Mouse (Mus musculus): ENCODE data around the gene Sfn. TPM values are rescaled to one million over a fixed set of nuclear protein-coding genes. Genes with fewer than 3 reads are reported as not detected.

Gene Sfn
- polyA plus RNA-seq, 1 experiment from 2014 or later: 7.8 TPM

- Histone ChIP-seq H3K27ac (replicated peaks) (0 out of 2 replicates have a peak overlapping the region, but pooled peaks have one; percentile 13), H3K4me1 (no peaks in the 10 kb centered on the region; the same call in 1 of the 2 replicates), H3K27me3 (ENCODE audit: low read depth, poor library complexity, severe bottlenecking) (no peaks in the 10 kb centered on the region), H3K4me3 (no peak overlapping the region), H3K9me3 (replicated peaks) (peaks cover 10% of the 10 kb centered on the region), H3K36me3 (peaks cover 76% of the 10 kb centered on the region)
- WGBS: 85% methylated on average over 10 of the region's 10 CpGs
- DNase-seq (ENCODE audit: low spot score): no peak
Measured at GRCm38 (mm10) chr4:133615416-133615815, 13.4 kb upstream of the Sfn start.

GRCm38 (mm10) chr4:133614274-133614761, 12.3 kb upstream of the Sfn start:
- 91% methylated on average over 8 of the region's 8 CpGs for WGBS

GRCm38 (mm10) chr4:133613867-133614266, 11.9 kb upstream of the Sfn start:
- Histone ChIP-seq H3K27me3 (ENCODE audit: low read depth, poor library complexity, severe bottlenecking) (no peaks in the 10 kb centered on the region), H3K4me1 (no peaks in the 10 kb centered on the region; the same call in 1 of the 2 replicates), H3K9me3 (replicated peaks) (peaks cover 10% of the 10 kb centered on the region), H3K36me3 (peaks cover 77% of the 10 kb centered on the region), H3K4me3 (no peak overlapping the region), H3K27ac (replicated peaks) (no peak overlapping the region)
- 95% methylated on average over 4 of the region's 4 CpGs for WGBS
- no peak for DNase-seq (ENCODE audit: low spot score)

More at GRCm38 (mm10) chr4:133614274-133614761, 12.3 kb upstream of the Sfn start:
- H3K4me1 ChIP-seq: no peaks in the 10 kb centered on the region; the same call in 1 of the 2 replicates
- no peak overlapping the region for H3K27ac ChIP-seq (replicated peaks)
- no peak for DNase-seq (ENCODE audit: low spot score)
- H3K36me3 ChIP-seq: peaks cover 77% of the 10 kb centered on the region
- no peak overlapping the region for H3K4me3 ChIP-seq
- H3K27me3 ChIP-seq (ENCODE audit: low read depth, poor library complexity, severe bottlenecking): no peaks in the 10 kb centered on the region
- peaks cover 10% of the 10 kb centered on the region for H3K9me3 ChIP-seq (replicated peaks)

GRCm38 (mm10) chr4:133613026-133613425, 11.1 kb upstream of the Sfn start:
- no peak overlapping the region for H3K4me3 ChIP-seq
- H3K36me3 ChIP-seq: peaks cover 82% of the 10 kb centered on the region
- H3K27ac ChIP-seq (replicated peaks): no peak overlapping the region
- WGBS: 93% methylated on average over 8 of the region's 8 CpGs
- H3K4me1 ChIP-seq: no peaks in the 10 kb centered on the region; the same call in 1 of the 2 replicates
- peaks cover 10% of the 10 kb centered on the region for H3K9me3 ChIP-seq (replicated peaks)
- no peaks in the 10 kb centered on the region for H3K27me3 ChIP-seq (ENCODE audit: low read depth, poor library complexity, severe bottlenecking)
- no peak for DNase-seq (ENCODE audit: low spot score)

GRCm38 (mm10) chr4:133612416-133612815, 10.4 kb upstream of the Sfn start:
- no peak overlapping the region for H3K4me3 ChIP-seq
- no peaks in the 10 kb centered on the region; the same call in 1 of the 2 replicates for H3K4me1 ChIP-seq
- peaks cover 87% of the 10 kb centered on the region for H3K36me3 ChIP-seq
- H3K27me3 ChIP-seq (ENCODE audit: low read depth, poor library complexity, severe bottlenecking): no peaks in the 10 kb centered on the region
- DNase-seq (ENCODE audit: low spot score): no peak
- H3K27ac ChIP-seq (replicated peaks): no peak overlapping the region
- WGBS: 97% methylated on average over 7 of the region's 7 CpGs
- H3K9me3 ChIP-seq (replicated peaks): peaks cover 10% of the 10 kb centered on the region

- H3K36me3 ChIP-seq: peaks cover 87% of the 10 kb centered on the region
- H3K9me3 ChIP-seq (replicated peaks): peaks cover 10% of the 10 kb centered on the region
- no peak overlapping the region for H3K4me3 ChIP-seq
- no peaks in the 10 kb centered on the region for H3K27me3 ChIP-seq (ENCODE audit: low read depth, poor library complexity, severe bottlenecking)
- 95% methylated on average over 5 of the region's 5 CpGs for WGBS
- no peaks in the 10 kb centered on the region; the same call in 1 of the 2 replicates for H3K4me1 ChIP-seq
- no peak overlapping the region for H3K27ac ChIP-seq (replicated peaks)
- no peak for DNase-seq (ENCODE audit: low spot score)
Measured at GRCm38 (mm10) chr4:133611815-133612214, 9.8 kb upstream of the Sfn start.

GRCm38 (mm10) chr4:133609719-133610118, 7.8 kb upstream of the Sfn start:
- DNase-seq (ENCODE audit: low spot score): peak; percentile 83
- Histone ChIP-seq H3K9me3 (replicated peaks) (peaks cover 10% of the 10 kb centered on the region), H3K4me1 (peaks cover 3% of the 10 kb centered on the region; the same call in 1 of the 2 replicates), H3K27ac (replicated peaks) (no peak overlapping the region), H3K36me3 (peaks cover 91% of the 10 kb centered on the region), H3K27me3 (ENCODE audit: low read depth, poor library complexity, severe bottlenecking) (no peaks in the 10 kb centered on the region), H3K4me3 (no peak overlapping the region)
- WGBS: 27% methylated on average over 6 of the region's 6 CpGs

- peaks cover 6% of the 10 kb centered on the region for H3K9me3 ChIP-seq (replicated peaks)
- peaks cover 79% of the 10 kb centered on the region for H3K36me3 ChIP-seq
- DNase-seq (ENCODE audit: low spot score): no peak
- H3K4me3 ChIP-seq: no peak overlapping the region
- H3K4me1 ChIP-seq: peaks cover 3% of the 10 kb centered on the region; the same call in 1 of the 2 replicates
- H3K27ac ChIP-seq (replicated peaks): no peak overlapping the region
- 83% methylated on average over 10 of the region's 10 CpGs for WGBS
- peaks cover 19% of the 10 kb centered on the region for H3K27me3 ChIP-seq (ENCODE audit: low read depth, poor library complexity, severe bottlenecking)
Measured at GRCm38 (mm10) chr4:133607284-133607683, 5.3 kb upstream of the Sfn start.

- WGBS: 62% methylated on average over 9 of the region's 9 CpGs
- peaks cover 59% of the 10 kb centered on the region for H3K36me3 ChIP-seq
- H3K4me3 ChIP-seq: no peak overlapping the region
- no peak for DNase-seq (ENCODE audit: low spot score)
- no peaks in the 10 kb centered on the region for H3K9me3 ChIP-seq (replicated peaks)
- H3K27me3 ChIP-seq (ENCODE audit: low read depth, poor library complexity, severe bottlenecking): peaks cover 39% of the 10 kb centered on the region
- H3K4me1 ChIP-seq: peaks cover 13% of the 10 kb centered on the region
- H3K27ac ChIP-seq (replicated peaks): no peak overlapping the region
Measured at GRCm38 (mm10) chr4:133605330-133605729, 3.4 kb upstream of the Sfn start.

- H3K4me1 ChIP-seq: peaks cover 18% of the 10 kb centered on the region
- H3K4me3 ChIP-seq: no peak overlapping the region
- no peak for DNase-seq (ENCODE audit: low spot score)
- 65% methylated on average over 6 of the region's 6 CpGs for WGBS
- H3K27ac ChIP-seq (replicated peaks): no peak overlapping the region
- peaks cover 55% of the 10 kb centered on the region for H3K36me3 ChIP-seq
- H3K9me3 ChIP-seq (replicated peaks): no peaks in the 10 kb centered on the region
- H3K27me3 ChIP-seq (ENCODE audit: low read depth, poor library complexity, severe bottlenecking): peaks cover 43% of the 10 kb centered on the region
Measured at GRCm38 (mm10) chr4:133604856-133605255, 2.9 kb upstream of the Sfn start.

GRCm38 (mm10) chr4:133604175-133604574, 2.2 kb upstream of the Sfn start:
- H3K27ac ChIP-seq (replicated peaks): no peak overlapping the region
- no peak for DNase-seq (ENCODE audit: low spot score)
- H3K27me3 ChIP-seq (ENCODE audit: low read depth, poor library complexity, severe bottlenecking): peaks cover 50% of the 10 kb centered on the region
- H3K9me3 ChIP-seq (replicated peaks): no peaks in the 10 kb centered on the region
- H3K4me3 ChIP-seq: no peak overlapping the region
- H3K36me3 ChIP-seq: peaks cover 52% of the 10 kb centered on the region
- H3K4me1 ChIP-seq: peaks cover 24% of the 10 kb centered on the region
- WGBS: 92% methylated on average over 7 of the region's 7 CpGs

GRCm38 (mm10) chr4:133603056-133603455, 1.1 kb upstream of the Sfn start:
- no peak overlapping the region for H3K27ac ChIP-seq (replicated peaks)
- DNase-seq (ENCODE audit: low spot score): no peak
- peaks cover 41% of the 10 kb centered on the region for H3K36me3 ChIP-seq
- no peaks in the 10 kb centered on the region for H3K9me3 ChIP-seq (replicated peaks)
- no peak overlapping the region for H3K4me3 ChIP-seq
- 95% methylated on average over 5 of the region's 5 CpGs for WGBS
- H3K27me3 ChIP-seq (ENCODE audit: low read depth, poor library complexity, severe bottlenecking): peaks cover 61% of the 10 kb centered on the region
- H3K4me1 ChIP-seq: peaks cover 29% of the 10 kb centered on the region

- Histone ChIP-seq H3K36me3 (peaks cover 17% of the 10 kb centered on the region), H3K27ac (replicated peaks) (no peak overlapping the region; the same call in 1 of the 2 replicates), H3K9me3 (replicated peaks) (no peaks in the 10 kb centered on the region), H3K27me3 (ENCODE audit: low read depth, poor library complexity, severe bottlenecking) (peaks cover 73% of the 10 kb centered on the region), H3K4me1 (peaks cover 31% of the 10 kb centered on the region), H3K4me3 (peak overlapping the region; percentile 63)
- no peak for DNase-seq (ENCODE audit: low spot score)
- WGBS: 20% methylated on average over 9 of the region's 9 CpGs
Measured at GRCm38 (mm10) chr4:133600306-133600705, 1.7 kb downstream of the Sfn start.
